Mouse (Mus musculus) gastrocnemius, postnatal 14 days (tissue): Measurements from ENCODE around the gene Aarsd1. TPM values are rescaled to one million over a fixed set of nuclear protein-coding genes. Genes with fewer than 3 reads are reported as not detected.
"Not testable (repeated sequence)": the region's sequence is repeated elsewhere in the genome, so short reads cannot be mapped to it uniquely, and the experiment has no call there.

Experiments used
- DNase-seq: peaks from one replicate; pipeline ENCODE4 v3.0.0; 2021; ENCODE audit warnings: mixed read lengths
- intact Hi-C: fragments of 180-260 bp; cut with DNase I; formaldehyde crosslinking; loops from one replicate; pipeline ENCODE4 v1.15.1; 2025; ENCODE audit warnings: low total_unique reads
- microRNA-seq, 2 experiments: library from miRNA; unstranded; fragments of <30 nt; microRNA quantifications; one replicate each; pipeline ENCODE4 v1.2.0; 2021
- total RNA-seq, 2 experiments: library from RNA; stranded (reverse); gene quantifications; 2 replicates each; pipeline ENCODE4 v1.2.3; 2021

The Aarsd1 gene
- total RNA-seq, 2 experiments from 2014 or later = 16.4 to 17.4 TPM

GRCm38 (mm10) chr11:101418991-101419390, 1.6 kb upstream of the Aarsd1 start:
- intact Hi-C loops = no loop called here

DNA sequence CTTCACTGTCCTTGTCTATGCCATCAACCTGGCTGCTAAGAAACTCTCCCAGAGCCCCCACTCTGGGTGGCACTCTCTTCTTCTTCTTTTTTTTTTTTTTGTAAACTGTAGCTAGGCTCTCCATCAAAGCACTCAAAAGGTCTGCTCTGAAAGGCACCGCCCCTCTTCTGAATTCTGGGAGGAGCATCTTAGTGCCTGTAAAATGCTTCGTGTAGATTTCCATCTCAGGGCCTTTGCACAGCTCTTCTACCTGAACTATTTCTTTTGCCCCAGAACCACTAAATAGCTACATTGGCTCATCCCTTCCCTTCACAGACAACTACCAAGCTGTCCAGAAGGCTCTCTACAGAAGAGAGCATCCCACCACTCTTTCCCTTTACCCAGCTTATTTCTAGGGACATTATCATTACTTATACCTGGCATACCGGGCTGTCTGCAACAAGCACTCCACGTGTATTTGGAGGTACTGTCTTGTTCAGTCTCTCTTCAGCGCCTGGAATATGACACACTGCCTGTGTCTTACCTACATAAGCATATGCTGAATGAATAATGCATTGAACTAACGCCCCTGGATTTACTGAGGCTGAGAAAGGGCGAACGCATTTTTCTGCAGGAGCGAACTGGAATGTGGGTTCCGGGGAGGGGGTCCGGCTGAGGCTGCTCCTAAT, 848 bp downstream of the Aarsd1 start:
- intact Hi-C loops = no loop called here
- DNase-seq = no peak

More at GRCm38 (mm10) chr11:101418991-101419390, 1.6 kb upstream of the Aarsd1 start:
- no peak for DNase-seq

GRCm38 (mm10) chr11:101415306-101415705, 2.1 kb downstream of the Aarsd1 start:
- no peak for DNase-seq
- intact Hi-C loops = no loop called here

DNA sequence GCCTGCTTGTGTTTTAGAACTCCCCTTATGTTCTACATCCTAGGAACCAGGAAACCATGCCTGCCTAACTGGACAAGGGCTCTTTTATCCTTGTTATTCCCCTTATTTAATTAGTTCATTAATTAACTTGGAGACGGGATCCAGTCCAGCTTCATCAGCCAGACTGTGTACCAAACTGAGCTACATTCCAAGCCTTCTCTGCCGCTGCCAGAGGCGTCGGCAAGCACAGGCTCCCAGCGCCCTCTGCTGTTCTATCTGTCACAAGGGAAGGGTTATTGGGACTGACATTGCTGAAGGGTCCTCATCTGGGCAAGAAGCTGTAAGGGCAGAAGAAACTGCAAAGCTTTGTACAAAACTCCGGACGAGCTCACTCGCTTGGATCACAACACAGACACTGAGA, 22.3 kb downstream of the Aarsd1 start:
- intact Hi-C loops = loop anchor here (2.0 to 10.0 kb wide), 2 partner anchors 72 to 180 kb away; no protein-coding TSS in a partner anchor
- DNase-seq = peak; percentile 75

GRCm38 (mm10) chr11:101381817-101382216, 35.6 kb downstream of the Aarsd1 start:
- intact Hi-C loops = no loop called here
- no peak for DNase-seq

DNA sequence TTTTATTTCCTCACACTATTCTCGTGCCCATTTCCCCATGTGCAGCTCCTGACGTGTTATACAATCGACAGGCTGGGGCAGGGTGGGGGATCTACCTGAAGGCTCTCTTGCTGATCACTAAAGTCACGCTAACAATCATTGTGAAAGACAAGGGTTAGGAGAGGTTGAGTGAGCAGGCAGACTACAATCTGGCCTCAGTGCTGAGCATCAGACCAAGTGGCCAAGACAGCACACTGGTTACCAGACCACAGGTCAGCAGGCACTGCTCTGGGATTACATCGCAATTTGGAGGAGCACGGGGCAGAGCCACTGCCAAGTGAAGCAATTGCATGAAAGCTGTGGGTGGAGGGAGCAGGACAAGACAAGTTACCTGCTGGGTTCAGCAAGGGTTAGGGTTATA, 38.5 kb downstream of the Aarsd1 start:
- intact Hi-C loops = no loop called here
- no peak for DNase-seq

DNA sequence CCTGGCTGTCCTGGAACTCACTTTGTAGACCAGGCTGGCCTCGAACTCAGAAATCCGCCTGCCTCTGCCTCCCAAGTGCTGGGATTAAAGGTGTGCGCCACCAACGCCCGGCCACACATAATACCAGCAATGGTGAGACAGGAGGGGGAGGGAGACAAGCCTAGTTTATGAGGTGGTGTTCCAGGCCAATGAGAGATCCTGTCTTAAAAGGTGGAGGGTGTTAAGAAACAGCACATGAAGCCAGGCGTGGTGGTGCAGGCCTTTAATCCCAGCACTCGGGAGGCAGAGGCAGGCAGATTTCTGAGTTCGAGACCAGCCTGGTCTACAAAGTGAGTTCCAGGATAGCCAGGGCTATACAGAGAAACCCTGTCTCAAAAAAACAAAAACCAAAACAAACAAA, 39.2 kb downstream of the Aarsd1 start:
- DNase-seq, intact Hi-C loops: not testable (repeated sequence)

DNA sequence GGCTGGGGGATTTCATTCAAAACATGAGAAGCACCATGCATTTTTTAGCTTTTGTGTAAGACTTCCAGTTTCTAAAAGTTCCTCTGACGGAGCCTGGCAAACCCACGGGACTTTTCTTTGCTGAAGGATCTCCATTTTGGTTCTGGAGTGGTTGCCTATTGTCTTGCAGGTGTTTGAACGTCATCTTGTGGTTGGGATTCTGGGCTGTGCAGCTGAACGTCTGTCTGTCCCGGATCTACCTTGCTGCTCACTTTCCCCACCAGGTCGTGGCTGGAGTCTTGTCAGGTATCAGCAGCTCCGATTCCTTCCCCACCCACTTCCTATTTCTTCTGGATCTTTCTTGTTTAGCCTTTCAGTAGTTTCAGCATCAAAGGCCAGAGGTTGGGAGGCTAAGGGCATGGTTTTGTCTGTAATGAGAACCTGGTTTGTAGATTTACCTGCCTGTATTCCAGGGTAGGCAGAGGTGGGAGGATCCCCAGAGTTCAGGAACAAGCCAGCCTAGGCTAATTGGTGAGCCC, 42.9 kb downstream of the Aarsd1 start:
- intact Hi-C loops = no loop called here

GRCm38 (mm10) chr11:101370141-101370540, 47.3 kb downstream of the Aarsd1 start:
- intact Hi-C loops = no loop called here
- DNase-seq = no peak

More for the DNA sequence above, 42.9 kb downstream of the Aarsd1 start:
- DNase-seq = no peak

- intact Hi-C loops = no loop called here
- DNase-seq = no peak
Measured at GRCm38 (mm10) chr11:101367326-101367935, 50.0 kb downstream of the Aarsd1 start, which contains the start of gene G6pc. Gene G6pc (plus strand): TSS chr11:101367561.

- intact Hi-C loops = no loop called here
Measured at GRCm38 (mm10) chr11:101364531-101364931, 52.9 kb downstream of the Aarsd1 start.

GRCm38 (mm10) chr11:101360651-101361113, 56.7 kb downstream of the Aarsd1 start:
- intact Hi-C loops = no loop called here
- no peak for DNase-seq

More at GRCm38 (mm10) chr11:101364531-101364931, 52.9 kb downstream of the Aarsd1 start:
- DNase-seq = no peak

DNA sequence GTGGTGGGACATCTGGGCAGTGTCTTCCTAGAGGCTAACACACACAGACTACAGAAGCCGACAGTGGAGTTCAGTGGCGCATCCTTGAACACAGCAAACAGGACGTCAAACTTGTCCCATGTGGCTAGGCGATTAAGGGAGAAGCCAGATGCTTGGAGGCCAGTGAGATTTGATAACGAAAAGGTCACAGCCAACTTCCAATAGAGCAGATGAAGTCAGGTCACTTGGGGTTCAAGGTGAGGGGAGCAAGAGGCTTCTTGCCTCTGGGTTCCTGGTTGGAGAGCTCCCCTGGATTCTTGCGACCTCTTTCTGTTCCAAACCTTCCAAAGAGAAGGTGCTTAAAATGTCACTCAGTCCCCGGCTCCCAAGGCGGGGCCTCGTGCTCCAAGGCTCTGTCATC, 57.6 kb downstream of the Aarsd1 start:
- intact Hi-C loops = no loop called here
- no peak for DNase-seq

GRCm38 (mm10) chr11:101357505-101358182, 59.8 kb downstream of the Aarsd1 start:
- no peak for DNase-seq
- intact Hi-C loops = no loop called here

Small RNA genes lying within 50 kb of the gene (microRNA-seq; reads per million reads assigned to microRNA genes)
- 1.6 to 2.5 reads per million in 2 experiments for gene Mir6929

Other genes starting within 250 kb of the Aarsd1 start
- 1 to 10 TPM; 1.8 to 2.4 TPM for gene Cntnap1, start 247.1 kb downstream of the Aarsd1 start, total RNA-seq
- 10 to 100 TPM; 22.0 to 26.9 TPM for gene Plekhh3, start 246.3 kb downstream of the Aarsd1 start, total RNA-seq
- under 1 TPM in 1 of 2 experiments, not detected in 1; 0.12 TPM for gene Ccr10, start 242.2 kb downstream of the Aarsd1 start, total RNA-seq
- gene Ezh1, start 191.2 kb downstream of the Aarsd1 start, total RNA-seq = 10 to 100 TPM; 13.5 to 18.1 TPM
- 10 to 100 TPM; 69.8 to 97.1 TPM for gene Ramp2, start 171.6 kb downstream of the Aarsd1 start, total RNA-seq
- gene Vps25, start 163.9 kb downstream of the Aarsd1 start, total RNA-seq = 10 to 100 TPM; 38.1 to 39.0 TPM
- gene Wnk4, start 157.0 kb downstream of the Aarsd1 start, total RNA-seq = 1 to 10 TPM in 1 of 2 experiments, under 1 TPM in 1; 0.89 to 1.0 TPM
- gene Cntd1, start 138.6 kb downstream of the Aarsd1 start, total RNA-seq = under 1 TPM; 0.13 to 0.21 TPM
- 10 to 100 TPM; 70.0 to 73.4 TPM for gene Coa3, start 138.5 kb downstream of the Aarsd1 start, total RNA-seq
- gene Becn1, start 115.3 kb downstream of the Aarsd1 start, total RNA-seq = 10 to 100 TPM; 70.7 to 72.9 TPM
- 10 to 100 TPM; 60.9 to 61.2 TPM for gene Psme3, start 101.4 kb downstream of the Aarsd1 start, total RNA-seq
- gene Aoc2, start 92.6 kb downstream of the Aarsd1 start, total RNA-seq = 1 to 10 TPM; 1.2 to 1.3 TPM
- gene Aoc3, start 87.0 kb downstream of the Aarsd1 start, total RNA-seq = 10 to 100 TPM; 20.7 to 21.7 TPM
- gene G6pc, start 50.1 kb downstream of the Aarsd1 start, total RNA-seq = not detected
- 1 to 10 TPM; 3.2 to 4.1 TPM for gene Gm27029, start 7.2 kb upstream of the Aarsd1 start, total RNA-seq
- 1 to 10 TPM; 6.4 to 7.2 TPM for gene Rundc1, start 7.5 kb upstream of the Aarsd1 start, total RNA-seq
- 100 to 1,000 TPM; 101 to 102 TPM for gene Ptges3l, start 7.7 kb upstream of the Aarsd1 start, total RNA-seq
- gene Rpl27, start 24.7 kb upstream of the Aarsd1 start, total RNA-seq = 10 to 100 TPM; 50.3 to 61.5 TPM
- 1 to 10 TPM; 7.0 to 7.2 TPM for gene Ifi35, start 30.8 kb upstream of the Aarsd1 start, total RNA-seq
- 1 to 10 TPM; 4.0 to 4.8 TPM for gene Rnd2, start 47.4 kb upstream of the Aarsd1 start, total RNA-seq
- gene Vat1, start 48.6 kb upstream of the Aarsd1 start, total RNA-seq = 10 to 100 TPM; 27.1 to 33.6 TPM
- gene Brca1, start 134.3 kb upstream of the Aarsd1 start, total RNA-seq = under 1 TPM; 0.89 to 0.92 TPM
- gene Nbr1, start 134.5 kb upstream of the Aarsd1 start, total RNA-seq = 10 to 100 TPM; 66.3 to 69.0 TPM
- gene Tmem106a, start 164.6 kb upstream of the Aarsd1 start, total RNA-seq = 1 to 10 TPM; 2.3 to 3.1 TPM
- gene Gm11634, start 181.6 kb upstream of the Aarsd1 start, total RNA-seq = not detected
- 10 to 100 TPM; 18.0 to 19.8 TPM for gene Rdm1, start 209.6 kb upstream of the Aarsd1 start, total RNA-seq
- gene Arl4d, start 247.9 kb upstream of the Aarsd1 start, total RNA-seq = 10 to 100 TPM in 1 of 2 experiments, 1 to 10 TPM in 1; 7.1 to 10.7 TPM